Mouse (Mus musculus) gastrocnemius, postnatal 10 days (tissue): ENCODE results near the gene Catsperg1. TPM values are rescaled to one million over a fixed set of nuclear protein-coding genes. Genes with fewer than 3 reads are reported as not detected.

ENCODE experiments used
- DNase-seq: peaks from one replicate; pipeline ENCODE4 v3.0.0; 2021; ENCODE audit warnings: mixed read lengths
- total RNA-seq, 2 experiments: library from RNA; stranded (reverse); gene quantifications; 2 replicates each; pipeline ENCODE4 v1.2.3; 2021

Gene Catsperg1
- total RNA-seq, 2 experiments from 2014 or later = 0.16 to 0.56 TPM

DNA sequence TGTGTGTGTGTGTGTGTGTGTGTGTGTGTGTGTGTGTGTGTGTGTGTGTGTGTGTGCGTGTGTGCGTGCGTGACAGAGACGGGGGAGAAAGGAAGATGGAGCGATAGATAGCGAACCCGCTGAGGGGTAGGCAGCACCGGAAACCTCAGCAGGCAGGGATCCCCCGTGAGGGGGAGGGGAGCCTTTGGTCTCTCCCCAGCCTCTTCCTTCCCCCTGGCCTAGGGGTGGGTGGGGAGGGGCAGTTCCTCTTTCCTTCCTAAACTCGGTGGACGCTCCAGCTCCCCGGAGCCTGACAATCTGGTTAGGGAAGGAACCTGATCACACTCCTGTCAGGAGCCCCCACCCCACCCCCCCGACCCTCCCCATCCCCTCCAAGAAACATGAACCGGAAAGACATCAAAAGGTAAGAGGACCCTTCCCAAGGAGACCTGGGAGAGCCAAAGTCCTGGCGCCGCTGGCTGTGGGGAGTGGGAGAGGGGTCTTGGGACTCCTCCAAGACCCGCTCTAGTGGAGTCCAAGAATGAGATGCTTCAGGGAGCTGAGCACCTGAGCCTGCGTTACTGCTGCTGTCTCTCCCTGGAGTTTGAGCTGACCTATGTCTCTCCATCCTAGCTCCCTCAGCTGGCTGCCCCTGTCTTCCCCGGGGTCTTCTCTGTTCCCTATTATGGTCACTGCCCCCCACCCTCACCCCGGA, 79.0 kb downstream of the Catsperg1 start, which contains the start of gene Rasgrp4:
Gene Rasgrp4, plus strand, starts transcription at position 159 of the 694 bp plus-strand sequence.
- DNase-seq = no peak

DNA sequence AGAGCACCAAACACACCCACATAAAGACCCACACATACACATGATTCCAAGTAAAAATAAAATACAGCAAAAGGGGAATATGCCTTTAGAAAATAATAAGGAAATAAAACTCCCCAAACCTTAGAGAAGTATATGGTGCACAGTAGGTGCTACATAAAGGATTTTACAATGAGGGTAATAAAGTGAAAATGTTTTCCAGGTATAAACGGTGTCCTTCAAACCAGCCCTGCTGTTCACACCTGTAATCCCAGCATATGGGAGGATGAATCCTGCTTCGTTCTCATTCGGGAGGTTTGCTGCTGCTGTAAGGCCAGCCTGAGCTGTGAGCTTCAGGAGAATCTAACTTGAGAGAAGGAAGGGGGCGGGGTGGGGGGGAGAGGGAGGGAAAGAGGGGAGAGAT, 79.6 kb downstream of the Catsperg1 start:
- no peak for DNase-seq

Other genes starting within 250 kb of the Catsperg1 start
- 100 to 1,000 TPM; 169 to 174 TPM for gene Eif3k, start 232.2 kb downstream of the Catsperg1 start, total RNA-seq
- under 1 TPM; 0.66 to 0.93 TPM for gene Map4k1, start 232.0 kb downstream of the Catsperg1 start, total RNA-seq
- 100 to 1,000 TPM; 715 to 728 TPM for gene Ryr1, start 88.9 kb downstream of the Catsperg1 start, total RNA-seq
- 1 to 10 TPM in 1 of 2 experiments, under 1 TPM in 1; 0.86 to 1.4 TPM for gene Rasgrp4, start 79.2 kb downstream of the Catsperg1 start, total RNA-seq
- 10 to 100 TPM; 11.7 to 12.5 TPM for gene Fam98c, start 57.8 kb downstream of the Catsperg1 start, total RNA-seq
- under 1 TPM; 0.32 to 0.35 TPM for gene Ggn, start 43.8 kb downstream of the Catsperg1 start, total RNA-seq
- 1 to 10 TPM; 1.9 to 2.4 TPM for gene Spred3, start 43.6 kb downstream of the Catsperg1 start, total RNA-seq
- gene Psmd8, start 33.3 kb downstream of the Catsperg1 start, total RNA-seq = 100 to 1,000 TPM; 184 to 185 TPM
- 1 to 10 TPM; 2.9 to 5.0 TPM for gene Kcnk6, start 18.5 kb upstream of the Catsperg1 start, total RNA-seq
- 10 to 100 TPM; 48.8 to 50.6 TPM for gene Yif1b, start 24.3 kb upstream of the Catsperg1 start, total RNA-seq
- 1 to 10 TPM in 1 of 2 experiments, under 1 TPM in 1; 0.72 to 1.3 TPM for gene 2200002D01Rik, start 34.4 kb upstream of the Catsperg1 start, total RNA-seq
- 1 to 10 TPM; 6.6 to 8.2 TPM for gene Spint2, start 67.9 kb upstream of the Catsperg1 start, total RNA-seq
- 10 to 100 TPM; 11.8 to 13.3 TPM for gene Ppp1r14a, start 75.3 kb upstream of the Catsperg1 start, total RNA-seq
- gene Dpf1, start 89.9 kb upstream of the Catsperg1 start, total RNA-seq = 1 to 10 TPM; 3.4 to 3.8 TPM